Mouse (Mus musculus) gastrocnemius, adult 2 months (tissue): ENCODE measurements around the gene Clk2. TPM values are rescaled to one million over a fixed set of nuclear protein-coding genes. Genes with fewer than 3 reads are reported as not detected.

Source experiments
- DNase-seq: peaks from one replicate; pipeline ENCODE4 v3.0.0; 2022
- H3K27ac ChIP-seq: fragments of 200-600 bp; 2 replicates; pipeline ENCODE4 v1.8.1; 2022; ENCODE audit warnings: mild to moderate bottlenecking
- H3K4me3 ChIP-seq: fragments of 200-600 bp; 2 replicates; pipeline ENCODE4 v1.8.1; 2022; ENCODE audit warnings: mild to moderate bottlenecking, moderate library complexity
- CTCF ChIP-seq: fragments of 200-600 bp; IDR thresholded peaks from 2 replicates; pipeline ENCODE4 v1.8.1; 2022; ENCODE audit warnings: antibody characterized with exemption, mild to moderate bottlenecking, moderate library complexity
- intact Hi-C: fragments of 180-260 bp; cut with DNase I; formaldehyde crosslinking; loops from one replicate; pipeline ENCODE4 v1.15.1; 2025
- long read RNA-seq, 2 experiments: library from polyadenylated mRNA; stranded (forward); transcript quantifications; one replicate each; pipeline ENCODE4 v2.0.0; 2021
- total RNA-seq, 2 experiments: library from RNA; stranded (reverse); gene quantifications; 2 replicates each; pipeline ENCODE4 v1.2.3; 2021

The Clk2 gene
- 10 to 100 TPM; 16.0 to 21.4 TPM for total RNA-seq
- long read RNA-seq, experiment 1, transcript Clk2-203 (13 exons, 2,112 nt), result major isoform, 8 of 39 reads
- long read RNA-seq, experiment 1, transcript Clk2-202 (13 exons, 2,154 nt), result minor isoform, 5 of 39 reads
- long read RNA-seq, experiment 1, partial matches to known transcripts, result 20 of 39 reads
- long read RNA-seq, experiment 1, other reads (novel, unspliced or antisense), result 5 of 39 reads
- long read RNA-seq, experiment 2, transcript Clk2-202 (13 exons, 2,154 nt), result minor isoform, 6 of 52 reads
- long read RNA-seq, experiment 2, transcript Clk2-203 (13 exons, 2,112 nt), result major isoform, 8 of 52 reads
- long read RNA-seq, experiment 2, partial matches to known transcripts, result 22 of 52 reads
- long read RNA-seq, experiment 2, other reads (novel, unspliced or antisense), result 16 of 52 reads

- Histone ChIP-seq H3K27ac (peak within 1 kb of the TSS; percentile 97), H3K4me3 (peak within 1 kb of the TSS; percentile 90)
- peak; percentile 98 for DNase-seq
- TF ChIP-seq CTCF, result no peak
- intact Hi-C loops, result loop anchor here (10.0 kb wide), 1 partner anchor 50 kb away; the partner anchor contains the start of gene Thbs3
These were observed at the start of gene Clk2 for GRCm38 (mm10) chr3:89164506-89165267. Clk2 (plus strand) TSS chr3:89164795.

GRCm38 (mm10) chr3:89115522-89115921, 49.1 kb upstream of the Clk2 start:
- Histone ChIP-seq H3K27ac (no peak overlapping the region), H3K4me3 (no peak overlapping the region)
- intact Hi-C loops, result loop anchor here (1.0 kb wide), 1 partner anchor 101 kb away; no protein-coding TSS in a partner anchor
- no peak for DNase-seq
- peak; percentile 53 for TF ChIP-seq CTCF

- DNase-seq, result peak; percentile 67
- no peak for TF ChIP-seq CTCF
- no peak overlapping the region for H3K4me3 ChIP-seq
- peak overlapping the region; percentile 59 for H3K27ac ChIP-seq
- intact Hi-C loops, result no loop called here
These were observed 41.3 kb upstream of the Clk2 start for GRCm38 (mm10) chr3:89123313-89123712.

- DNase-seq, result no peak
- no peak for TF ChIP-seq CTCF
- Histone ChIP-seq H3K27ac (no peak overlapping the region), H3K4me3 (no peak overlapping the region)
- intact Hi-C loops, result no loop called here
These were observed 40.4 kb upstream of the Clk2 start for GRCm38 (mm10) chr3:89124241-89124640.

GRCm38 (mm10) chr3:89125981-89126380, 38.6 kb upstream of the Clk2 start:
- no peak for DNase-seq
- H3K27ac ChIP-seq, result no peak overlapping the region
- intact Hi-C loops, result no loop called here

GRCm38 (mm10) chr3:89129908-89130307, 34.7 kb upstream of the Clk2 start:
- no peak overlapping the region for H3K4me3 ChIP-seq
- DNase-seq, result no peak
- TF ChIP-seq CTCF, result no peak
- intact Hi-C loops, result no loop called here
- H3K27ac ChIP-seq, result no peak overlapping the region

More at GRCm38 (mm10) chr3:89125981-89126380, 38.6 kb upstream of the Clk2 start:
- H3K4me3 ChIP-seq, result no peak overlapping the region
- no peak for TF ChIP-seq CTCF

GRCm38 (mm10) chr3:89131816-89132215, 32.8 kb upstream of the Clk2 start:
- H3K4me3 ChIP-seq, result no peak overlapping the region
- no peak for TF ChIP-seq CTCF
- no peak for DNase-seq
- H3K27ac ChIP-seq, result no peak overlapping the region
- intact Hi-C loops, result no loop called here

GRCm38 (mm10) chr3:89132285-89133062, 32.1 kb upstream of the Clk2 start:
- TF ChIP-seq CTCF, result peak; percentile 39; the same call in 1 of the 2 replicates
- H3K27ac ChIP-seq, result no peak overlapping the region
- intact Hi-C loops, result no loop called here
- peak; percentile 29 for DNase-seq
- H3K4me3 ChIP-seq, result peak overlapping the region; percentile 40

GRCm38 (mm10) chr3:89133063-89133450, 31.5 kb upstream of the Clk2 start:
- intact Hi-C loops, result no loop called here
- H3K27ac ChIP-seq, result no peak overlapping the region
- TF ChIP-seq CTCF, result no peak
- no peak overlapping the region for H3K4me3 ChIP-seq
- no peak for DNase-seq

- no peak for DNase-seq
- Histone ChIP-seq H3K27ac (no peak overlapping the region), H3K4me3 (no peak overlapping the region)
- no peak for TF ChIP-seq CTCF
- intact Hi-C loops, result no loop called here
These were observed 30.8 kb upstream of the Clk2 start for GRCm38 (mm10) chr3:89133752-89134151.

GRCm38 (mm10) chr3:89135958-89136357, 28.6 kb upstream of the Clk2 start, which contains the start of gene Pklr:
Pklr (plus strand) TSS chr3:89136142.
- DNase-seq, result no peak
- H3K27ac ChIP-seq, result no peak within 1 kb of the TSS
- no peak within 1 kb of the TSS for H3K4me3 ChIP-seq
- intact Hi-C loops, result no loop called here
- no peak for TF ChIP-seq CTCF

GRCm38 (mm10) chr3:89136365-89136764, 28.2 kb upstream of the Clk2 start:
- TF ChIP-seq CTCF, result no peak
- H3K4me3 ChIP-seq, result no peak overlapping the region
- DNase-seq, result no peak
- no peak overlapping the region for H3K27ac ChIP-seq
- intact Hi-C loops, result no loop called here

GRCm38 (mm10) chr3:89144821-89145220, 19.8 kb upstream of the Clk2 start:
- TF ChIP-seq CTCF, result no peak
- Histone ChIP-seq H3K4me3 (no peak overlapping the region), H3K27ac (no peak overlapping the region)
- no peak for DNase-seq
- intact Hi-C loops, result no loop called here
